Mouse (Mus musculus): ENCODE measurements around the gene Syngr3. TPM values are rescaled to one million over a fixed set of nuclear protein-coding genes. Genes with fewer than 3 reads are reported as not detected.

Syngr3 gene
- polyA plus RNA-seq, 1 experiment from 2014 or later, result 0.11 TPM

DNA sequence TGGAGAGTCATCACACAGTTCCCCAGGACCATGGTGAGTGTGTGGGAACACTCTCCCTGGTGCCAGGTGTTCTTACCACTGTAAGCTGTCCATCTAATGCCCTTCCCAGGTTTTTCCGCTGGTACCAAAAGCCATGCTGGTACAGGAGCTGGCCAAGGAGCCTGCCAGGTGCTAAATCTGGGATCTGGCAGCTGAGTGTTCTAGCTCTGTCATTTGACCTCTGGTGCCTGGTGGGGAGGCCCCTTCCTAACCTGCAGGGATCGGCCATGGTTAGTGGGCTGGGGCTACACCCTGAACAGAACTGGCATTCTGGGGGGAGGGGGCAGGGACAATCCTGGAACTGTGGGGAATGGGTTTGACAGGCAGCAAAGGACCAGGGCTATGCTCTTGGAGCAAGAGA lies 37.9 kb upstream of the Syngr3 start, which contains the start of gene Rpl3l:
Rpl3l (plus strand) TSS at position 203 of the 400 bp plus-strand sequence.
- peaks cover under 1% of the 10 kb centered on the region; the same call in 1 of the 2 replicates for H3K36me3 ChIP-seq (replicated peaks; ENCODE audit: insufficient read depth, low read length)
- ATAC-seq, result no peak
- H3K9ac ChIP-seq (replicated peaks), result no peak within 1 kb of the TSS; the same call in 1 of the 2 replicates
- no peak within 1 kb of the TSS for H3K4me3 ChIP-seq (ENCODE audit: low read depth, low read length)
- H3K4me1 ChIP-seq (ENCODE audit: insufficient read depth), result peaks cover 14% of the 10 kb centered on the region
- no peaks in the 10 kb centered on the region for H3K27me3 ChIP-seq (ENCODE audit: insufficient read depth, low read length)
- H3K27ac ChIP-seq (ENCODE audit: low read depth), result no peak within 1 kb of the TSS
- no peak within 1 kb of the TSS for H3K4me2 ChIP-seq (ENCODE audit: low read depth, low read length)
- no peaks in the 10 kb centered on the region for H3K9me3 ChIP-seq (ENCODE audit: low read length)
- TF ChIP-seq EP300 (IDR thresholded peaks at IDR 0.05; ENCODE audit: low read depth) (no peak), CTCF (IDR thresholded peaks at IDR 0.05; ENCODE audit: low read depth) (no peak)
- 75% methylated on average over 2 of the region's 2 CpGs for WGBS (ENCODE audit: insufficient replicate concordance)
- DNase-seq, result no peak

DNA sequence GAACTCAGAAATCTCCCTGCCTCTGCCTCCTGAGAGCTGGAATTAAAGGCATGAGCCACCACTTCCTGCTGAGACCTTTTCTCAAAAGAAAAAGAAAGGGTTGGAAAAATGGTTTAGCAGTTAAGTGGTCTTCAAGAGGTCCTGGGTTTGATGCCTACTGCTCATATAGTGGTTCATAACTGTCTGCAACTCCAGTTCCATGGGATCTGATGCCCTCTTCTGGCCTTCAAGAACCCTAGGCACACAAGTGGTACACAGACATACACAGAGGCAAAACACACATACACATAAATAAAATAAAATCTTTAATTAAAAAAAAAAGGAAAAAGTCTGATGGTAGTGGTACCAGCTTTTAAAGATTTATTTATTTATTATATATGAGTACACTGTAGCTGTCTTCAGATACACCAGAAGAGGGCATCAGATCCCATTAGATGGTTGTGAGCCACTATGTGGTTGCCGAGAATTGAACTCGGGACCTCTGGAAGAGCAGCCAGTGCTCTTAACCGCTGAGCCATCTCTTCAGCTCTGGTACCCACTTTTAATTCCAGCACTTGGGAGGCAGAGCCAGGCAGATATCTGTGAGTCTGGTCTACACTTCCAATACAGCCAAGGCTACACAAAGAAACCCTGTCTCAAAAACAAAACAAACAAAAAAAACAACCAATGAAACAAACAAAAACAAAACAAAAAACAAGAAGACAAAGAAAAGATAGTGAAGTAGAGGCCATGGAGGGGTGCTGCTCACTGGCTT lies 36.1 kb upstream of the Syngr3 start:
- no peak for DNase-seq
- WGBS (ENCODE audit: insufficient replicate concordance), result 78% methylated on average over 3 of the region's 3 CpGs
- no peak overlapping the region for H3K4me2 ChIP-seq (ENCODE audit: low read depth, low read length)

DNA sequence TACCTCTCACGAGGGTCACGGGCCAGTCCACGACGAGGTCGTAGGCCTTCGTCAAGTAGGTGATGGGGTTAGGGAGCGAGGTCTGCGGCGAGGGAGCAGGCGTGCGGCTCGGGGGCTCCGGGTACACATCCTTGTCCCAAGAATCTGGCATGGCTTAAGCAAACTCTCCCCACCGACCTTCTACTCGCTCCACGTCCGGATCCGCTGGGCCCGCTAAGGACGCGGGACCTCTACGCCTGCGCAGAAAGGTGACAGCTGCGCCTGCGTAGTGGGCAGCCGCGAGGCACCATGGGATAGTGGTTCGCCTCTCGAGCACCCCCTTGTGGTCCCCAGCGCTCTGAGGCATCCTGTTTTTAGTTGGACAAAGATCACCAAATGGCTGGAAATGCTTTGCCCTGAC lies 34.4 kb upstream of the Syngr3 start, which contains the start of gene Ndufb10:
Ndufb10 (minus strand) TSS at position 295 of the 400 bp plus-strand sequence.
- peak; percentile 70 for ATAC-seq
- peak; percentile 98 for DNase-seq
- 0% methylated on average over 30 of the region's 30 CpGs for whole genome bisulfite sequencing (ENCODE audit: insufficient replicate concordance)
- Histone ChIP-seq H3K9me3 (ENCODE audit: low read length) (no peaks in the 10 kb centered on the region), H3K4me3 (ENCODE audit: low read depth, low read length) (peak within 1 kb of the TSS; percentile 73), H3K27me3 (ENCODE audit: insufficient read depth, low read length) (no peaks in the 10 kb centered on the region), H3K27ac (ENCODE audit: low read depth) (peak within 1 kb of the TSS; percentile 85), H3K36me3 (replicated peaks; ENCODE audit: insufficient read depth, low read length) (peaks cover 16% of the 10 kb centered on the region), H3K4me2 (ENCODE audit: low read depth, low read length) (peak within 1 kb of the TSS; percentile 88), H3K9ac (replicated peaks) (peak within 1 kb of the TSS; percentile 94), H3K4me1 (ENCODE audit: insufficient read depth) (peaks cover 25% of the 10 kb centered on the region)
- no peak for TF ChIP-seq EP300 (IDR thresholded peaks at IDR 0.05; ENCODE audit: low read depth)
- peak; percentile 100 for TF ChIP-seq CTCF (IDR thresholded peaks at IDR 0.05; ENCODE audit: low read depth)

More for the DNA sequence above, 36.1 kb upstream of the Syngr3 start:
- Histone ChIP-seq H3K9me3 (ENCODE audit: low read length) (no peaks in the 10 kb centered on the region), H3K4me1 (ENCODE audit: insufficient read depth) (peaks cover 25% of the 10 kb centered on the region), H3K27me3 (ENCODE audit: insufficient read depth, low read length) (no peaks in the 10 kb centered on the region), H3K27ac (ENCODE audit: low read depth) (no peak overlapping the region), H3K9ac (replicated peaks) (no peak overlapping the region), H3K36me3 (replicated peaks; ENCODE audit: insufficient read depth, low read length) (peaks cover 16% of the 10 kb centered on the region), H3K4me3 (ENCODE audit: low read depth, low read length) (no peak overlapping the region)
- ATAC-seq, result no peak
- TF ChIP-seq EP300 (IDR thresholded peaks at IDR 0.05; ENCODE audit: low read depth), result no peak
- TF ChIP-seq CTCF (IDR thresholded peaks at IDR 0.05; ENCODE audit: low read depth), result 0 out of 2 replicates have a peak, but pooled peaks have one; percentile 20

DNA sequence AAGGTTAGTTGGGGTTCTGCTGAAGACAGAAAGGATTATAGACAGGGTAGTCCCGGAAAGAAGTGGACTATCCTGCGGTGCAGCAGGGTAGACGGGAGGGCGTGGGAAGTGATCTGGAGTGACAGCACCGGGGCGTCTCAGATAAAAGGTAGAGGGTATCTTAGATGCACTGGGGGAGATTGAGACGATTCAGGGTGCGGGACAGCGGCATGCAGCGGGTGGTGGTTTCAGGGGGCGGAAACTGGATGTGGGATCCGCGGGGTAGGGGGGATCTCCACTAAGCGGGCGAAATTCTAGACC lies 34.1 kb upstream of the Syngr3 start:
- H3K27ac ChIP-seq (ENCODE audit: low read depth), result peak overlapping the region; percentile 85
- no peaks in the 10 kb centered on the region for H3K27me3 ChIP-seq (ENCODE audit: insufficient read depth, low read length)
- peak overlapping the region; percentile 94 for H3K9ac ChIP-seq (replicated peaks)
- TF ChIP-seq CTCF (IDR thresholded peaks at IDR 0.05; ENCODE audit: low read depth) (no peak), EP300 (IDR thresholded peaks at IDR 0.05; ENCODE audit: low read depth) (no peak; the same call in 1 of the 2 replicates)
- no peaks in the 10 kb centered on the region for H3K9me3 ChIP-seq (ENCODE audit: low read length)
- peak overlapping the region; percentile 88 for H3K4me2 ChIP-seq (ENCODE audit: low read depth, low read length)
- ATAC-seq, result peak; percentile 21
- WGBS (ENCODE audit: insufficient replicate concordance), result 0% methylated on average over 15 of the region's 15 CpGs
- H3K4me1 ChIP-seq (ENCODE audit: insufficient read depth), result peaks cover 28% of the 10 kb centered on the region
- peaks cover 16% of the 10 kb centered on the region for H3K36me3 ChIP-seq (replicated peaks; ENCODE audit: insufficient read depth, low read length)
- H3K4me3 ChIP-seq (ENCODE audit: low read depth, low read length), result peak overlapping the region; percentile 73
- DNase-seq, result no peak

DNA sequence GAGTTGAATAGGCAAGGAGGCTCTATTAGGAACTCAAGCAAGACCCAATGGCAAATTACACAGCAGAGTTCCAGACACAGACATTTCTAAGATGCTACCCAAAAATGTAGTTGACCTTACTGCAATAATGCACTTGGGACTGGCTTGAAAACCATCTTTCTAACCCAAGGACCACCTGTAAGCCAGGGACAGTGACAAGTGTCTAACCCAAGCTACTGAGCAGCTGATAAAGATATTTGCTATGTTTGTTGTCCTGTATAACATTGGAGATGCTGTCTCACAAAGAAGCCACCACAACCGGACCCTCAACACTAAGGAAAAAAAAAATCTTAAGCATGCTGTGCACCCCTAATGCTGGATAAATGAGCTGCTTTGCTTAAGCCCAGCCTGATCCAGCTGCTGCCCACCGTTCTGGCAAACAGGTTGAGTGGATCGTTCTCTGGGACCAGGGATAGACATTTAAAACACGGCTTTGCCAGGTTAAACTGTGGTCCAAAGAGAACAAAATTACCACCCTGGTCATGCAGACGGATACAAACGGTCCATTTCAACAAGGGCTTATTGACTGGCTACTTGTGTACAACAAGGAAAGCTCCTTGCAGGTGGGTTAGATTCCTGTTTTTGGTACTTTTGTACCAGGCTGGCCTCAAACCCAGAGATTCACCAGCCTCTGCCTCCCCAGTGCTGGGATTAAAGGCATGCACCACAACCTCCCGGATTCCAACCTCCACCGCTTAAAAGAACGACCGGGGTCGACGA lies 33.5 kb upstream of the Syngr3 start:
- Histone ChIP-seq H3K9me3 (ENCODE audit: low read length) (no peaks in the 10 kb centered on the region), H3K9ac (replicated peaks) (peak overlapping the region; percentile 94), H3K36me3 (replicated peaks; ENCODE audit: insufficient read depth, low read length) (peaks cover 16% of the 10 kb centered on the region), H3K4me2 (ENCODE audit: low read depth, low read length) (peak overlapping the region; percentile 88), H3K27ac (ENCODE audit: low read depth) (peak overlapping the region; percentile 85), H3K4me1 (ENCODE audit: insufficient read depth) (peaks cover 32% of the 10 kb centered on the region), H3K4me3 (ENCODE audit: low read depth, low read length) (peak overlapping the region; percentile 73), H3K27me3 (ENCODE audit: insufficient read depth, low read length) (no peaks in the 10 kb centered on the region)
- ATAC-seq, result no peak
- peak; percentile 13 for DNase-seq
- no peak for TF ChIP-seq CTCF (IDR thresholded peaks at IDR 0.05; ENCODE audit: low read depth)
- no peak for TF ChIP-seq EP300 (IDR thresholded peaks at IDR 0.05; ENCODE audit: low read depth)
- WGBS (ENCODE audit: insufficient replicate concordance), result under 1% methylated on average over 12 of the region's 12 CpGs
